Mouse (Mus musculus) limb, embryonic 15.5 days (tissue): ENCODE results near the gene Cryaa. TPM values are rescaled to one million over a fixed set of nuclear protein-coding genes. Genes with fewer than 3 reads are reported as not detected.

Source experiments
- ATAC-seq: fragments of 200-750 bp; cut with Nextera tagmentation; 2 replicates; pipeline ENCODE4 v1.8.0; 2017; ENCODE audit warnings: low read depth, moderate TSS enrichment; ENCODE audit not compliant: insufficient number of reproducible peaks, low FRiP score, low TSS enrichment
- H3K27ac ChIP-seq: fragments of 300-500 bp; sonication (generic); 2 replicates; pipeline ENCODE4 v1.5.1; 2015; ENCODE audit warnings: moderate library complexity, mild to moderate bottlenecking, inconsistent platforms
- H3K27me3 ChIP-seq: fragments of 300-500 bp; sonication (generic); 2 replicates; pipeline ENCODE4 v1.6.1; 2015; ENCODE audit warnings: inconsistent platforms
- H3K36me3 ChIP-seq: fragments of 300-500 bp; sonication (generic); 2 replicates; pipeline ENCODE4 v1.6.1; 2015; ENCODE audit warnings: inconsistent platforms
- H3K4me1 ChIP-seq: fragments of 300-500 bp; sonication (generic); 2 replicates; pipeline ENCODE4 v1.6.1; 2015; ENCODE audit warnings: inconsistent platforms
- H3K4me2 ChIP-seq: fragments of 300-500 bp; sonication (generic); 2 replicates; pipeline ENCODE4 v1.6.1; 2015; ENCODE audit warnings: mild to moderate bottlenecking, inconsistent platforms
- H3K4me3 ChIP-seq: fragments of 300-500 bp; sonication (generic); 2 replicates; pipeline ENCODE4 v1.5.1; 2015; ENCODE audit warnings: mild to moderate bottlenecking, inconsistent platforms
- H3K9ac ChIP-seq: fragments of 300-500 bp; sonication (generic); 2 replicates; pipeline ENCODE4 v1.6.1; 2015; ENCODE audit warnings: inconsistent platforms
- H3K9me3 ChIP-seq: fragments of 300-500 bp; sonication (generic); 2 replicates; pipeline ENCODE4 v1.6.1; 2016; ENCODE audit warnings: inconsistent platforms
- WGBS: fragments of 180-500 bp; shearing (Covaris S2); methylation state at CpG from one replicate; pipeline ENCODE4 v1.1.7; 2015; 5-methylcytosine and 5-hydroxymethylcytosine counted together
- polyA plus RNA-seq: library from polyadenylated mRNA; unstranded; fragments of >200 nt; fragmentation: Nextera tagmentation; extraction: Ambion mirVana; gene quantifications from 2 replicates; pipeline ENCODE4 v1.2.1, GENCODE M21; 2015

Gene Cryaa
- polyA plus RNA-seq: 0.77 and 1.1 TPM in 2 replicates

- Histone ChIP-seq H3K36me3 (no peaks in the 10 kb centered on the region), H3K4me2 (no peak within 1 kb of the TSS), H3K27me3 (no peaks in the 10 kb centered on the region), H3K9me3 (no peaks in the 10 kb centered on the region), H3K4me3 (no peak within 1 kb of the TSS), H3K9ac (no peak within 1 kb of the TSS), H3K4me1 (no peaks in the 10 kb centered on the region), H3K27ac (no peak within 1 kb of the TSS)
- 68% methylated on average over 8 of the region's 8 CpGs for WGBS
- ATAC-seq: no peak
Observed at GRCm38 (mm10) chr17:31677507-31677906, at the start of gene Cryaa. Gene Cryaa (plus strand): TSS chr17:31677807.

GRCm38 (mm10) chr17:31627961-31628360 lies 49.6 kb upstream of the Cryaa start:
- no peak overlapping the region for H3K27ac ChIP-seq
- H3K4me3 ChIP-seq: no peak overlapping the region
- no peak overlapping the region for H3K4me2 ChIP-seq
- H3K27me3 ChIP-seq: no peaks in the 10 kb centered on the region
- H3K4me1 ChIP-seq: no peaks in the 10 kb centered on the region
- 85% methylated on average over 2 of the region's 2 CpGs for WGBS
- no peaks in the 10 kb centered on the region for H3K36me3 ChIP-seq
- H3K9ac ChIP-seq: no peak overlapping the region
- no peak for ATAC-seq
- H3K9me3 ChIP-seq: no peaks in the 10 kb centered on the region

- H3K4me1 ChIP-seq: peaks cover 5% of the 10 kb centered on the region
- no peaks in the 10 kb centered on the region for H3K9me3 ChIP-seq
- no peaks in the 10 kb centered on the region for H3K36me3 ChIP-seq
- H3K27ac ChIP-seq: no peak overlapping the region
- no peak overlapping the region for H3K4me2 ChIP-seq
- peaks cover 15% of the 10 kb centered on the region for H3K27me3 ChIP-seq
- H3K9ac ChIP-seq: no peak overlapping the region
- H3K4me3 ChIP-seq: no peak overlapping the region
- ATAC-seq: no peak
- 76% methylated on average over 10 of the region's 10 CpGs for WGBS
Observed at GRCm38 (mm10) chr17:31631081-31631800, 46.4 kb upstream of the Cryaa start.

GRCm38 (mm10) chr17:31633007-31633406 lies 44.6 kb upstream of the Cryaa start:
- peaks cover 22% of the 10 kb centered on the region for H3K4me1 ChIP-seq
- ATAC-seq: no peak
- no peak overlapping the region for H3K9ac ChIP-seq
- 89% methylated on average over 6 of the region's 6 CpGs for WGBS
- H3K27me3 ChIP-seq: peaks cover 21% of the 10 kb centered on the region
- H3K4me2 ChIP-seq: no peak overlapping the region
- no peak overlapping the region for H3K4me3 ChIP-seq
- H3K27ac ChIP-seq: no peak overlapping the region
- H3K9me3 ChIP-seq: no peaks in the 10 kb centered on the region
- no peaks in the 10 kb centered on the region for H3K36me3 ChIP-seq

- ATAC-seq: no peak
- H3K27ac ChIP-seq: no peak overlapping the region
- peaks cover 21% of the 10 kb centered on the region for H3K27me3 ChIP-seq
- H3K4me2 ChIP-seq: no peak overlapping the region
- H3K4me1 ChIP-seq: peaks cover 24% of the 10 kb centered on the region
- H3K9me3 ChIP-seq: no peaks in the 10 kb centered on the region
- H3K9ac ChIP-seq: no peak overlapping the region
- H3K36me3 ChIP-seq: no peaks in the 10 kb centered on the region
- no peak overlapping the region for H3K4me3 ChIP-seq
- WGBS: 82% methylated on average over 5 of the region's 5 CpGs
Observed at GRCm38 (mm10) chr17:31634896-31635295, 42.7 kb upstream of the Cryaa start.

- 53% methylated on average over 11 of the region's 11 CpGs for WGBS
- Histone ChIP-seq H3K4me1 (peaks cover 24% of the 10 kb centered on the region), H3K27ac (no peak overlapping the region), H3K9me3 (no peaks in the 10 kb centered on the region), H3K9ac (no peak overlapping the region), H3K36me3 (no peaks in the 10 kb centered on the region), H3K4me3 (peak overlapping the region; percentile 54; the same call in 1 of the 2 replicates), H3K4me2 (peak overlapping the region; percentile 100; the same call in 1 of the 2 replicates), H3K27me3 (peaks cover 21% of the 10 kb centered on the region)
- ATAC-seq: no peak
Observed at GRCm38 (mm10) chr17:31635781-31636180, 41.8 kb upstream of the Cryaa start.

- H3K9ac ChIP-seq: peak overlapping the region; percentile 50
- no peak overlapping the region for H3K27ac ChIP-seq
- peak overlapping the region; percentile 54 for H3K4me3 ChIP-seq
- WGBS: 5% methylated on average over 45 of the region's 45 CpGs
- no peak; the same call in 1 of the 2 replicates for ATAC-seq
- H3K4me2 ChIP-seq: peak overlapping the region; percentile 100
- no peaks in the 10 kb centered on the region for H3K36me3 ChIP-seq
- peaks cover 21% of the 10 kb centered on the region for H3K27me3 ChIP-seq
- H3K4me1 ChIP-seq: peaks cover 24% of the 10 kb centered on the region
- no peaks in the 10 kb centered on the region for H3K9me3 ChIP-seq
Observed at GRCm38 (mm10) chr17:31636277-31636941, 41.2 kb upstream of the Cryaa start.

GRCm38 (mm10) chr17:31636942-31637811 lies 40.4 kb upstream of the Cryaa start, which contains the start of gene Cbs:
Gene Cbs (minus strand): TSS chr17:31637238.
- peak; percentile 92 for ATAC-seq
- H3K27me3 ChIP-seq: peaks cover 21% of the 10 kb centered on the region
- peak within 1 kb of the TSS; percentile 100 for H3K4me2 ChIP-seq
- H3K27ac ChIP-seq: peak within 1 kb of the TSS; percentile 24
- H3K4me1 ChIP-seq: peaks cover 24% of the 10 kb centered on the region
- H3K36me3 ChIP-seq: no peaks in the 10 kb centered on the region
- no peaks in the 10 kb centered on the region for H3K9me3 ChIP-seq
- whole genome bisulfite sequencing: 2% methylated on average over 61 of the region's 61 CpGs
- H3K9ac ChIP-seq: peak within 1 kb of the TSS; percentile 50
- H3K4me3 ChIP-seq: peak within 1 kb of the TSS; percentile 54

GRCm38 (mm10) chr17:31637866-31638570 lies 39.6 kb upstream of the Cryaa start:
- no peak overlapping the region for H3K4me3 ChIP-seq
- no peak overlapping the region for H3K9ac ChIP-seq
- no peak overlapping the region for H3K27ac ChIP-seq
- WGBS: 55% methylated on average over 9 of the region's 9 CpGs
- no peak overlapping the region for H3K4me2 ChIP-seq
- no peak for ATAC-seq
- H3K27me3 ChIP-seq: peaks cover 21% of the 10 kb centered on the region
- peaks cover 24% of the 10 kb centered on the region for H3K4me1 ChIP-seq
- H3K9me3 ChIP-seq: no peaks in the 10 kb centered on the region
- no peaks in the 10 kb centered on the region for H3K36me3 ChIP-seq

GRCm38 (mm10) chr17:31639651-31640050 lies 38.0 kb upstream of the Cryaa start:
- no peaks in the 10 kb centered on the region for H3K36me3 ChIP-seq
- no peak overlapping the region for H3K4me3 ChIP-seq
- 59% methylated on average over 4 of the region's 4 CpGs for WGBS
- H3K27me3 ChIP-seq: peaks cover 21% of the 10 kb centered on the region
- no peak overlapping the region for H3K4me2 ChIP-seq
- ATAC-seq: no peak
- H3K27ac ChIP-seq: no peak overlapping the region
- peaks cover 24% of the 10 kb centered on the region for H3K4me1 ChIP-seq
- no peak overlapping the region for H3K9ac ChIP-seq
- H3K9me3 ChIP-seq: no peaks in the 10 kb centered on the region

- Histone ChIP-seq H3K9ac (no peak overlapping the region), H3K36me3 (peaks cover 19% of the 10 kb centered on the region), H3K4me2 (no peak overlapping the region), H3K27me3 (no peaks in the 10 kb centered on the region), H3K9me3 (no peaks in the 10 kb centered on the region), H3K27ac (no peak overlapping the region), H3K4me3 (no peak overlapping the region), H3K4me1 (peaks cover 8% of the 10 kb centered on the region)
- WGBS: 57% methylated on average over 8 of the region's 8 CpGs
- no peak for ATAC-seq
Observed at GRCm38 (mm10) chr17:31642331-31642730, 35.3 kb upstream of the Cryaa start.
